Mouse (Mus musculus) embryonic facial prominence, embryonic 13.5 days (tissue): ENCODE data around the gene Ano5. TPM values are rescaled to one million over a fixed set of nuclear protein-coding genes. Genes with fewer than 3 reads are reported as not detected.

Experiments
- ATAC-seq: fragments of 200-750 bp; cut with Nextera tagmentation; 2 replicates; pipeline ENCODE4 v1.8.0; 2017; ENCODE audit warnings: low read depth; ENCODE audit not compliant: insufficient number of reproducible peaks, insufficient read depth, low FRiP score, low TSS enrichment
- H3K27ac ChIP-seq: fragments of 300-500 bp; sonication (generic); 2 replicates; pipeline ENCODE4 v1.5.1; 2015; ENCODE audit warnings: moderate library complexity, mild to moderate bottlenecking, inconsistent platforms
- H3K27me3 ChIP-seq: fragments of 300-500 bp; sonication (generic); 2 replicates; pipeline ENCODE4 v1.6.1; 2015; ENCODE audit warnings: mild to moderate bottlenecking, inconsistent platforms
- H3K36me3 ChIP-seq: fragments of 300-500 bp; sonication (generic); 2 replicates; pipeline ENCODE4 v1.6.1; 2015; ENCODE audit warnings: mild to moderate bottlenecking, inconsistent platforms
- H3K4me1 ChIP-seq: fragments of 300-500 bp; sonication (generic); 2 replicates; pipeline ENCODE4 v1.6.1; 2015; ENCODE audit warnings: inconsistent platforms
- H3K4me2 ChIP-seq: fragments of 300-500 bp; sonication (generic); 2 replicates; pipeline ENCODE4 v1.6.1; 2015; ENCODE audit warnings: moderate library complexity, mild to moderate bottlenecking, inconsistent platforms
- H3K4me3 ChIP-seq: fragments of 300-500 bp; sonication (generic); 2 replicates; pipeline ENCODE4 v1.5.1; 2015; ENCODE audit warnings: mild to moderate bottlenecking, inconsistent platforms
- H3K9ac ChIP-seq: fragments of 300-500 bp; sonication (generic); 2 replicates; pipeline ENCODE4 v1.6.1; 2015; ENCODE audit warnings: mild to moderate bottlenecking, inconsistent platforms
- H3K9me3 ChIP-seq: fragments of 300-500 bp; sonication (generic); 2 replicates; pipeline ENCODE4 v1.6.1; 2016; ENCODE audit warnings: inconsistent platforms
- WGBS: fragments of 180-500 bp; shearing (Covaris S2); methylation state at CpG from one replicate; pipeline ENCODE4 v1.1.7; 2015; ENCODE audit warnings: mixed read lengths; 5-methylcytosine and 5-hydroxymethylcytosine counted together
- polyA plus RNA-seq: library from polyadenylated mRNA; unstranded; fragments of >200 nt; fragmentation: Nextera tagmentation; extraction: Ambion mirVana; gene quantifications from 2 replicates; pipeline ENCODE4 v1.2.1, GENCODE M21; 2015

The Ano5 gene
- polyA plus RNA-seq, 1 experiment from 2014 or later: 0.20 TPM

GRCm38 (mm10) chr7:51621694-51622145 lies 110.9 kb downstream of the Ano5 start, which contains the start of gene Slc17a6:
Gene Slc17a6 (plus strand): TSS chr7:51622006.
- Histone ChIP-seq H3K36me3 (no peaks in the 10 kb centered on the region), H3K4me2 (no peak within 1 kb of the TSS), H3K27me3 (peaks cover 65% of the 10 kb centered on the region), H3K4me1 (0 out of 2 replicates have a peak, but pooled peaks cover 4% of the 10 kb centered on the region), H3K4me3 (no peak within 1 kb of the TSS), H3K9me3 (no peaks in the 10 kb centered on the region), H3K27ac (no peak within 1 kb of the TSS), H3K9ac (no peak within 1 kb of the TSS)
- ATAC-seq: 0 out of 2 replicates have a peak, but pooled peaks have one; percentile 32
- WGBS: under 1% methylated on average over 23 of the region's 23 CpGs

- H3K27me3 ChIP-seq: peaks cover 70% of the 10 kb centered on the region
- no peak overlapping the region for H3K27ac ChIP-seq
- no peak overlapping the region for H3K4me2 ChIP-seq
- no peak overlapping the region for H3K4me3 ChIP-seq
- H3K36me3 ChIP-seq: no peaks in the 10 kb centered on the region
- ATAC-seq: no peak
- no peaks in the 10 kb centered on the region for H3K9me3 ChIP-seq
- no peak overlapping the region for H3K9ac ChIP-seq
- WGBS: 1% methylated on average over 18 of the region's 18 CpGs
- H3K4me1 ChIP-seq: peaks cover 7% of the 10 kb centered on the region; the same call in 1 of the 2 replicates
Observed at GRCm38 (mm10) chr7:51622196-51622595, 111.4 kb downstream of the Ano5 start.

- no peak for ATAC-seq
- no peak overlapping the region for H3K4me2 ChIP-seq
Observed at GRCm38 (mm10) chr7:51622666-51623065, 111.8 kb downstream of the Ano5 start.

GRCm38 (mm10) chr7:51624336-51624897 lies 113.6 kb downstream of the Ano5 start:
- Histone ChIP-seq H3K4me3 (no peak overlapping the region), H3K27ac (no peak overlapping the region), H3K9ac (no peak overlapping the region), H3K4me2 (no peak overlapping the region), H3K4me1 (peaks cover 9% of the 10 kb centered on the region; the same call in 1 of the 2 replicates), H3K27me3 (peaks cover 86% of the 10 kb centered on the region), H3K36me3 (no peaks in the 10 kb centered on the region), H3K9me3 (no peaks in the 10 kb centered on the region)
- 1% methylated on average over 4 of the region's 4 CpGs for WGBS
- no peak for ATAC-seq

More at GRCm38 (mm10) chr7:51622666-51623065, 111.8 kb downstream of the Ano5 start:
- Histone ChIP-seq H3K27ac (no peak overlapping the region), H3K4me1 (peaks cover 9% of the 10 kb centered on the region; the same call in 1 of the 2 replicates), H3K36me3 (no peaks in the 10 kb centered on the region), H3K9ac (no peak overlapping the region), H3K4me3 (no peak overlapping the region), H3K9me3 (no peaks in the 10 kb centered on the region), H3K27me3 (peaks cover 75% of the 10 kb centered on the region)
- WGBS: 3% methylated on average over 5 of the region's 5 CpGs

- H3K4me2 ChIP-seq: peak overlapping the region; percentile 14; the same call in 1 of the 2 replicates
- peaks cover 90% of the 10 kb centered on the region for H3K27me3 ChIP-seq
- no peak overlapping the region for H3K4me3 ChIP-seq
- no peak for ATAC-seq
- H3K4me1 ChIP-seq: peaks cover 9% of the 10 kb centered on the region; the same call in 1 of the 2 replicates
- H3K27ac ChIP-seq: no peak overlapping the region
- H3K9ac ChIP-seq: no peak overlapping the region
- no peaks in the 10 kb centered on the region for H3K9me3 ChIP-seq
- no peaks in the 10 kb centered on the region for H3K36me3 ChIP-seq
- under 1% methylated on average over 23 of the region's 23 CpGs for WGBS
Observed at GRCm38 (mm10) chr7:51625161-51625560, 114.3 kb downstream of the Ano5 start.

- H3K27me3 ChIP-seq: peaks cover 91% of the 10 kb centered on the region
- no peaks in the 10 kb centered on the region for H3K9me3 ChIP-seq
- no peak overlapping the region for H3K27ac ChIP-seq
- H3K4me1 ChIP-seq: peaks cover 9% of the 10 kb centered on the region; the same call in 1 of the 2 replicates
- peak overlapping the region; percentile 14; the same call in 1 of the 2 replicates for H3K4me2 ChIP-seq
- WGBS: under 1% methylated on average over 11 of the region's 11 CpGs
- H3K4me3 ChIP-seq: no peak overlapping the region
- ATAC-seq: no peak
- H3K36me3 ChIP-seq: no peaks in the 10 kb centered on the region
- no peak overlapping the region for H3K9ac ChIP-seq
Observed at GRCm38 (mm10) chr7:51625591-51626255, 114.9 kb downstream of the Ano5 start.

GRCm38 (mm10) chr7:51626451-51627000 lies 115.7 kb downstream of the Ano5 start:
- H3K4me2 ChIP-seq: no peak overlapping the region
- ATAC-seq: no peak
- H3K4me3 ChIP-seq: no peak overlapping the region
- H3K9me3 ChIP-seq: no peaks in the 10 kb centered on the region
- no peak overlapping the region for H3K27ac ChIP-seq
- peaks cover 93% of the 10 kb centered on the region for H3K27me3 ChIP-seq
- no peak overlapping the region for H3K9ac ChIP-seq
- H3K4me1 ChIP-seq: peaks cover 9% of the 10 kb centered on the region; the same call in 1 of the 2 replicates
- WGBS: 1% methylated on average over 16 of the region's 16 CpGs
- H3K36me3 ChIP-seq: no peaks in the 10 kb centered on the region

GRCm38 (mm10) chr7:51627001-51627631 lies 116.3 kb downstream of the Ano5 start:
- no peak overlapping the region; the same call in 1 of the 2 replicates for H3K4me3 ChIP-seq
- 0 out of 2 replicates have a peak, but pooled peaks have one; percentile 59 for ATAC-seq
- peak overlapping the region; percentile 5; the same call in 1 of the 2 replicates for H3K4me2 ChIP-seq
- no peak overlapping the region for H3K9ac ChIP-seq
- under 1% methylated on average over 26 of the region's 26 CpGs for WGBS
- H3K4me1 ChIP-seq: peaks cover 9% of the 10 kb centered on the region; the same call in 1 of the 2 replicates
- H3K27me3 ChIP-seq: peaks cover 87% of the 10 kb centered on the region
- no peaks in the 10 kb centered on the region for H3K36me3 ChIP-seq
- H3K27ac ChIP-seq: no peak overlapping the region
- no peaks in the 10 kb centered on the region for H3K9me3 ChIP-seq

GRCm38 (mm10) chr7:51627666-51628065 lies 116.8 kb downstream of the Ano5 start:
- under 1% methylated on average over 9 of the region's 9 CpGs for WGBS
- H3K9ac ChIP-seq: no peak overlapping the region
- no peak for ATAC-seq
- H3K4me2 ChIP-seq: no peak overlapping the region
- H3K27me3 ChIP-seq: peaks cover 87% of the 10 kb centered on the region
- H3K4me3 ChIP-seq: no peak overlapping the region
- peaks cover 9% of the 10 kb centered on the region; the same call in 1 of the 2 replicates for H3K4me1 ChIP-seq
- no peaks in the 10 kb centered on the region for H3K36me3 ChIP-seq
- no peak overlapping the region for H3K27ac ChIP-seq
- H3K9me3 ChIP-seq: no peaks in the 10 kb centered on the region

- Histone ChIP-seq H3K4me2 (no peak overlapping the region), H3K36me3 (no peaks in the 10 kb centered on the region), H3K9me3 (no peaks in the 10 kb centered on the region), H3K9ac (no peak overlapping the region), H3K4me1 (peaks cover 9% of the 10 kb centered on the region; the same call in 1 of the 2 replicates), H3K4me3 (no peak overlapping the region), H3K27me3 (peaks cover 90% of the 10 kb centered on the region), H3K27ac (no peak overlapping the region)
- no peak for ATAC-seq
- WGBS: 3% methylated on average over 9 of the region's 9 CpGs
Observed at GRCm38 (mm10) chr7:51628349-51628748, 117.5 kb downstream of the Ano5 start.

- ATAC-seq: no peak
- Histone ChIP-seq H3K36me3 (no peaks in the 10 kb centered on the region), H3K9me3 (no peaks in the 10 kb centered on the region), H3K4me1 (peaks cover 9% of the 10 kb centered on the region; the same call in 1 of the 2 replicates), H3K4me3 (no peak overlapping the region), H3K9ac (no peak overlapping the region), H3K4me2 (no peak overlapping the region), H3K27ac (no peak overlapping the region), H3K27me3 (peaks cover 84% of the 10 kb centered on the region)
- WGBS: 0% methylated on average over 3 of the region's 3 CpGs
Observed at GRCm38 (mm10) chr7:51629206-51629605, 118.4 kb downstream of the Ano5 start.
